Mouse (Mus musculus) CH12F3 (cell line): Measurements from ENCODE around the gene Dhx37.
"Not testable (repeated sequence)": the region's sequence is repeated elsewhere in the genome, so short reads cannot be mapped to it uniquely, and the experiment has no call there.

ENCODE experiments used
- in situ Hi-C: fragments of 300-500 bp; cut with MboI; formaldehyde crosslinking; loops from 2 replicates; pipeline ENCODE4 v1.14.3; 2020; ENCODE audit warnings: low sequenced_read_pairs

Gene Dhx37

GRCm38 (mm10) chr5:125391609-125392008, 42.3 kb downstream of the Dhx37 start:
- in situ Hi-C loops: no loop called here

- in situ Hi-C loops: no loop called here
Measured at GRCm38 (mm10) chr5:125390906-125391477, 42.9 kb downstream of the Dhx37 start.

- in situ Hi-C loops: no loop called here
Measured at GRCm38 (mm10) chr5:125389579-125390441, 44.1 kb downstream of the Dhx37 start, which contains the start of gene Ubc. Gene Ubc, minus strand, starts transcription at chr5:125390202.

GRCm38 (mm10) chr5:125389131-125389578, 44.8 kb downstream of the Dhx37 start, which contains the start of gene Gm10382:
Gene Gm10382, plus strand, starts transcription at chr5:125389322.
- in situ Hi-C loops: no loop called here

- in situ Hi-C loops: no loop called here
Measured at GRCm38 (mm10) chr5:125388358-125389092, 45.4 kb downstream of the Dhx37 start.

GRCm38 (mm10) chr5:125387295-125387694, 46.6 kb downstream of the Dhx37 start:
- in situ Hi-C loops: not testable (repeated sequence)

- in situ Hi-C loops: no loop called here
Measured at GRCm38 (mm10) chr5:125385215-125385940, 48.5 kb downstream of the Dhx37 start.

GRCm38 (mm10) chr5:125384512-125385214, 49.3 kb downstream of the Dhx37 start:
- in situ Hi-C loops: no loop called here

- in situ Hi-C loops: no loop called here
Measured at GRCm38 (mm10) chr5:125383637-125384420, 50.1 kb downstream of the Dhx37 start.

GRCm38 (mm10) chr5:125382673-125383558, 51.0 kb downstream of the Dhx37 start:
- in situ Hi-C loops: no loop called here

GRCm38 (mm10) chr5:125381954-125382672, 51.8 kb downstream of the Dhx37 start:
- in situ Hi-C loops: no loop called here

- in situ Hi-C loops: loop anchor here (10.0 kb wide), 1 partner anchor 474 kb away; no protein-coding TSS in a partner anchor
Measured at GRCm38 (mm10) chr5:125378919-125379318, 55.0 kb downstream of the Dhx37 start.

GRCm38 (mm10) chr5:125377214-125377613, 56.7 kb downstream of the Dhx37 start:
- in situ Hi-C loops: loop anchor here (10.0 kb wide), 1 partner anchor 472 kb away; no protein-coding TSS in a partner anchor

GRCm38 (mm10) chr5:125375871-125376270, 58.0 kb downstream of the Dhx37 start:
- in situ Hi-C loops: loop anchor here (10.0 kb wide), 1 partner anchor 471 kb away; no protein-coding TSS in a partner anchor

GRCm38 (mm10) chr5:125372027-125372426, 61.9 kb downstream of the Dhx37 start:
- in situ Hi-C loops: loop anchor here (10.0 kb wide), 1 partner anchor 467 kb away; no protein-coding TSS in a partner anchor

GRCm38 (mm10) chr5:125370950-125371693, 62.8 kb downstream of the Dhx37 start:
- in situ Hi-C loops: loop anchor here (10.0 kb wide), 1 partner anchor 466 kb away; no protein-coding TSS in a partner anchor
